Mouse (Mus musculus) cortical plate, adult 2 months (tissue): Measurements from ENCODE around the gene Ube2n. TPM values are rescaled to one million over a fixed set of nuclear protein-coding genes. Genes with fewer than 3 reads are reported as not detected.

ENCODE experiments used
- H3K27ac ChIP-seq: fragments of 200-500 bp; 2 replicates; pipeline ENCODE4 v1.5.1; 2012; ENCODE audit warnings: low read length, control low read depth, inconsistent platforms; ENCODE audit not compliant: insufficient read depth
- H3K4me1 ChIP-seq: fragments of 200-500 bp; 2 replicates; pipeline ENCODE4 v1.6.1; 2011; ENCODE audit warnings: low read length; ENCODE audit not compliant: control insufficient read depth, insufficient read depth
- H3K4me3 ChIP-seq: fragments of 200-500 bp; 2 replicates; pipeline ENCODE4 v1.5.1; 2011; ENCODE audit warnings: mild to moderate bottlenecking, low read length, control low read depth; ENCODE audit not compliant: insufficient read depth
- CTCF ChIP-seq: fragments of 200-500 bp; IDR thresholded peaks from 2 replicates; pipeline ENCODE4 v1.5.1; 2011; ENCODE audit warnings: mild to moderate bottlenecking, control low read depth, low read length; ENCODE audit not compliant: insufficient read depth; ENCODE audit errors: extremely low read depth
- POLR2A ChIP-seq: fragments of 200-500 bp; IDR thresholded peaks from 2 replicates; pipeline ENCODE4 v1.6.1; 2011; ENCODE audit warnings: mild to moderate bottlenecking, low read length, control low read depth; ENCODE audit not compliant: insufficient read depth; ENCODE audit errors: extremely low read depth
- polyA plus RNA-seq: library from polyadenylated mRNA; depleted of rRNA; stranded (reverse); fragments of >200 nt; gene quantifications from 2 replicates; pipeline ENCODE4 v1.2.3, GENCODE M21; 2012

Gene Ube2n
- polyA plus RNA-seq, 1 experiment: 174 TPM

DNA sequence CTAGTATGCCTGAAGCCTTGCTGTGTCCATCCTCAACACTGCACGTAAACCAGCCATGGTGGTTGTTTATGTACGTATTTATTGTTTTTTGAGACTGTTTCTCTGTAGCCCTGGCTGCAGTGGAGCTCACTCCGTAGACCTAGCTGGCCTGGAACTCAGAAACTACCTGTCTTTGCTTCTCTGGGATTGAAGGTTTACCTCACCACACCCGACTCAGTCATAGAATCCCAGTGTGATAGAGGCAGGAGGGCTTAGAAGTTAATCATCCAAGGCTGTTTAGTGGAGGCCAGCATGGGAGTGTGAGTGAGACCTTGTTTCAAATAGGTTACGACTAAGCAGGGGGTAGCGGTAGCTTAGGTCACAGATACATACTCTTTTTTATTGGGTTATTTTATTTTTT, 2.7 kb downstream of the Ube2n start:
- TF ChIP-seq POLR2A (no peak), CTCF (no peak)
- Histone ChIP-seq H3K27ac (no peak overlapping the region), H3K4me1 (peaks cover 1% of the 10 kb centered on the region; the same call in 1 of the 2 replicates)

DNA sequence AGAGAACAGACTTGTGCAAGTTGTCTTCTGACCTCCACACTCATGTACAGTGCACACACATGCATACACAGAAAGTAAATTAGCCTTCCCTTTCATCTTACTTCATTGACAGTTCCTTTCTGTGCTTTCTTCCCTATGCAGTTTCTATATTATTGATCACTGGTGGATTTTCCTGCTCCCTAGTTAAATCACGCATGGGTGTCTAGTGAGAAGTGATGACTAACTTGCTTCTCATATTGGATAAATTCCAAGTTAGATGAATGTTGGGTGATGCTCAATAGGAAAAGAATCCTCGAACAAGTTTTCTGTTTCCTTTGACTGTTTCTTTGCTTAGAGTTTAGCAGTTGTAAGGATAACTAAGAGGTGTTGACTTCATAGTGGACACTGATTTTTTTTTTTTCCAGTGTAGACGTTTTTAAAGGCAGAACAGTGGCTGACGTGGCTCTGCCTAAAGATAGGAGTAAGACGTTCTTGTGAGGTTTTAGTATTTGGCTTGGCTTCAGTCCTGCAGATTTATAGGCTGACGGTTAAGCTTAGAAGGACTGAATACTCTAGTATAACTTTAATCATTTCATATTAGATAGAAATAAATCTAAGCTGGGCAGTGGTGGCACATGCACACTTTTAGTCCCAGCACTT, 10.2 kb downstream of the Ube2n start:
- H3K4me3 ChIP-seq: no peak overlapping the region
- no peak overlapping the region for H3K27ac ChIP-seq
- TF ChIP-seq POLR2A (no peak), CTCF (no peak)

More for the DNA sequence above, 2.7 kb downstream of the Ube2n start:
- H3K4me3 ChIP-seq: no peak overlapping the region

DNA sequence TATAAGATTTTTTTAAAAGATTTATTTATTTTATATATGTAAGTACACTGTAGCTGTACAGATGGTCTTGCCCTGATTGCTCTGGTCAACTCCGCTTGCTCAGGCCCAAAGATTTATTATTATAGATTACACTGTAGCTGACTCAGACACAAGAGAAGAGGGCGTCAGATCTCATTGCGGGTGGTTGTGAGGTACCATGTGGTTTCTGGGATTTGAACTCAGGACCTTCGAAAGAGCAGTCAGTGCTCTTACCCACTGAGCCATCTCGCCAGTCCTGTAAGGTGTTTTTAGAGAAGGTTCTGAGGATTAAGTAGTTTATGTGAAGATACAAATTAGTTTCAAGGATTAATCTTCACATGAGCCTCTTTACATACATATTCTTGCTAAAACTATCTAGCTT, 10.9 kb downstream of the Ube2n start:
- Histone ChIP-seq H3K4me3 (no peak overlapping the region), H3K4me1 (peaks cover 5% of the 10 kb centered on the region; the same call in 1 of the 2 replicates), H3K27ac (no peak overlapping the region)
- TF ChIP-seq POLR2A (no peak), CTCF (no peak)

More for the DNA sequence above, 10.2 kb downstream of the Ube2n start:
- H3K4me1 ChIP-seq: peaks cover 5% of the 10 kb centered on the region; the same call in 1 of the 2 replicates

DNA sequence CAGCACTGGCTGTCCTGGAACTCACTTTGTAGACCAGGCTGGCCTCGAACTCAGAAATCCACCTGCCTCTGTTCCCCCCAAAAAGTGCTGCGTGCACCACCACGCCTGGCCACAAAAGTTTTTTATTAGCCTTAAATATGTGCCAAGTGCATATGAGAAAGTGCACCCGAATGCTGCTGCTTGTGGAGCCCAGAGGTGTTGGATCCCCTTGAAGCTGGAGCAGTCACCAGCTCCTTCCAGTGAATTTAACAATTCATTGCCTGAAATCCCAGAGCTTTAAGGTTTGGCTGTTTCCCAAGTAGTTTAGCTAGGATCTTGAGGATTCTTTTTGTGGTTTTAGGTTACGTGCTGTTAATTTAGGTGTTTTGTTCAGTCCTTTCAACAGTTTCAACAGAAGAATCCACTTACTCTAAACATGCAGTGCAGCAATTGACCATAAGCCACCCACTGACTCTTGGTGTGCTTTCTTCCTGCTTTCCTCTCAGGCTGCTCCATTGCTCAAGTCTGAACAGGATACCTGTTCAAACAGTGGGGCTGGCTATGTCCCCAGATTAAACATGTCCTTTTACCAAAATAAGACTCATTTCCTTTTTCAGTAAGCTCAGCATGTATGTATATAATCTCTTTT, 11.7 kb downstream of the Ube2n start:
- Histone ChIP-seq H3K4me3 (no peak overlapping the region), H3K27ac (no peak overlapping the region), H3K4me1 (peaks cover 6% of the 10 kb centered on the region; the same call in 1 of the 2 replicates)
- no peak for TF ChIP-seq POLR2A
- TF ChIP-seq CTCF: no peak

GRCm38 (mm10) chr10:95530551-95531121, 15.7 kb downstream of the Ube2n start:
- Histone ChIP-seq H3K27ac (no peak overlapping the region), H3K4me1 (peaks cover 8% of the 10 kb centered on the region; the same call in 1 of the 2 replicates), H3K4me3 (no peak overlapping the region)
- no peak for TF ChIP-seq POLR2A
- no peak for TF ChIP-seq CTCF

DNA sequence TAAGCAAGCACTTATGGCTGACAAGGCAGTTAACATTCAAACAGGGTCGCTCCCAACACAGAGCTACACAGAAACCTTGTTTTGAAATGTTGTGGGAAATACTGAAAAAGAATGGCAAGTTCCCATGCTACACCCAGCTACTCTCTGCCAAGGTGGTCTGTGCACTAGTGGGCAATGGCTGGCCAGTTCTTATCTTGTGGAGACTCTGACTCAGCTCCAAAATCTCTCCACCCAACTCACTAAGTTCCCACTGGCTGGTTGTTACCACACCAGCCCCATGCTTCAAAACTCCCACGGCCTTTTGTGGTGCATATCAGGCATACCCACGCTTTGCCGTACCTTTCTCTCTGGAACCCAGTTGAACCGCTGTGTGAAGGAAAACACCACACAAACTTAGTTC, 18.0 kb downstream of the Ube2n start:
- Histone ChIP-seq H3K4me3 (no peak overlapping the region), H3K4me1 (peaks cover 6% of the 10 kb centered on the region; the same call in 1 of the 2 replicates), H3K27ac (no peak overlapping the region)
- TF ChIP-seq POLR2A (no peak), CTCF (no peak)

GRCm38 (mm10) chr10:95533382-95533781, 18.4 kb downstream of the Ube2n start:
- Histone ChIP-seq H3K4me1 (peaks cover 6% of the 10 kb centered on the region; the same call in 1 of the 2 replicates), H3K4me3 (no peak overlapping the region), H3K27ac (no peak overlapping the region)
- no peak for TF ChIP-seq POLR2A
- no peak for TF ChIP-seq CTCF

DNA sequence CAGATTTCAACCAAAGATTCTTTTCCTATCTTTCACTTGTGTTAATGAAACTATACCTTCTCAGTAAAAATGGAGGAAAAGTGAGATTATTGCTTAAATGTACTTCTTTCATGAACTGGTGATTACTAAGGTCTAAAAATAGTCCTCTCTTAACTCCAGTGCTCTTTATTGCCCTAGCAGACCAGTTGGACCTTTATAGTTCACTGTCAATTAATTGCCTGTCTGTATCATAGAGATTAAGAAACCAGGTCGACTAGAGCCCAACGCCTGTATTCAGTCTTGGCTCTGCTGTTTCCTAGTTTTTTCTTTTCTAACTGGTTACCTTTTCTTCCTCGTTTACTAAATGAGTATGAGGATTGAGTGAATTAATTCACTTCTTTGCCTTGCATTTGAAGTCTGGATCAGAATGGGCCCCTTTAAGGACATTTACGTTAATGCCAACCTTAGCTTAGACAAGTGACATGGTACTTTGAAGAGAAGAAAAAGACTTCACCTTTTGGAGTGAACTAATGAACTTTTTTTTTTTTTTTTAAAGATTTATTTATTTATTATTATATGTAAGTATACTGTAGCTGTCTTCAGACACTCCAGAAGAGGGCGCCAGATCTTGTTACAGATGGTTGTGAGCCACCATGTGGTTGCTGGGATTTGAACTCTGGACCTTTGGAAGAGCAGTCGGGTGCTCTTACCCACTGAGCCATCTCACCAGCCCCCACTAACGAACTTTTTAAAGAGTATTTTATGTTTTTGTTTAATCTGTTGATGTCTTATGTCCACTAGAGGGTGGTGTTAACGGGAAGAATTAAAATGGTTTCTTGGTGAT, 20.7 kb downstream of the Ube2n start:
- H3K4me1 ChIP-seq: peaks cover 3% of the 10 kb centered on the region; the same call in 1 of the 2 replicates
- no peak overlapping the region for H3K4me3 ChIP-seq
- H3K27ac ChIP-seq: no peak overlapping the region
- TF ChIP-seq POLR2A (no peak), CTCF (no peak)

DNA sequence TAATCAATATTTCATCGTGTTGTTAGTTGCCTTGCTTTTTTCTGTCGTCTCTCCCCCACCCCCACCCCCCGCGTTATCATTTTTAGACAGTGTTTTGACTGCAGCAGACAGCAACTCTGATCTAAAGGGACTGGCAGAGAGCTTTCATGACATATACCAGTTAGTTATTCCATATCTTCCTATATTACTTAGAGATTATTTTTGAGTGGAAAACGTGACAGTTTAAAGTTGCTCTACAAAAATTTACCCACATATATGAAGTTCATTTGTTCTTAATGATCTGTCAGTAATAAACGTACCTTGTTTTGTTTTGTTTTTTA, 21.2 kb downstream of the Ube2n start:
- Histone ChIP-seq H3K4me1 (peaks cover 2% of the 10 kb centered on the region; the same call in 1 of the 2 replicates), H3K27ac (no peak overlapping the region), H3K4me3 (no peak overlapping the region)
- TF ChIP-seq POLR2A: no peak
- TF ChIP-seq CTCF: no peak

- TF ChIP-seq POLR2A: no peak
- no peak for TF ChIP-seq CTCF
- Histone ChIP-seq H3K4me3 (no peak overlapping the region), H3K4me1 (peaks cover 2% of the 10 kb centered on the region; the same call in 1 of the 2 replicates), H3K27ac (no peak overlapping the region)
These were observed 24.3 kb downstream of the Ube2n start for GRCm38 (mm10) chr10:95539260-95539659.
